Mouse (Mus musculus): Measurements from ENCODE around the gene Trpc4. TPM values are rescaled to one million over a fixed set of nuclear protein-coding genes. Genes with fewer than 3 reads are reported as not detected.

Trpc4 gene
- 0.13 and 6.1 TPM in 2 replicates for polyA plus RNA-seq (2012; rRNA removed; ENCODE audit: low replicate concordance)

GRCm38 (mm10) chr3:54155639-54156315, at the start of gene Trpc4:
Gene Trpc4, plus strand, starts transcription at chr3:54156035.

GRCm38 (mm10) chr3:54360897-54361296, 205.1 kb downstream of the Trpc4 start, which contains the start of gene Postn:
Gene Postn, plus strand, starts transcription at chr3:54361109.

Other genes with a start within 250 kb of the Trpc4 start
- 94.7 and 122 TPM in 2 replicates for gene Postn, start 205.1 kb downstream of the Trpc4 start, polyA plus RNA-seq (2012; rRNA removed; ENCODE audit: low replicate concordance)

Data from subcutaneous adipose tissue, adult 2 months (tissue).